Mouse (Mus musculus): ENCODE results near the gene Mroh2a.

Mroh2a gene

GRCm38 (mm10) chr1:88291409-88292005, 64.7 kb downstream of the Mroh2a start:
- DNase-seq (ENCODE audit: low spot score in 2 of 2) = no peak

- no peak for DNase-seq (ENCODE audit: low spot score in 2 of 2)
Observed at GRCm38 (mm10) chr1:88292057-88292456, 65.3 kb downstream of the Mroh2a start.

- no peak for DNase-seq (ENCODE audit: low spot score in 2 of 2)
Observed at GRCm38 (mm10) chr1:88294650-88295049, 67.9 kb downstream of the Mroh2a start.

- no peak for DNase-seq (ENCODE audit: low spot score in 2 of 2)
Observed at GRCm38 (mm10) chr1:88296171-88296920, 69.6 kb downstream of the Mroh2a start.

GRCm38 (mm10) chr1:88297480-88298258, 70.9 kb downstream of the Mroh2a start:
- no peak for DNase-seq (ENCODE audit: low spot score in 2 of 2)

- no peak for DNase-seq (ENCODE audit: low spot score in 2 of 2)
Observed at GRCm38 (mm10) chr1:88298686-88299528, 72.1 kb downstream of the Mroh2a start.

GRCm38 (mm10) chr1:88299529-88299945, 72.8 kb downstream of the Mroh2a start:
- no peak for DNase-seq (ENCODE audit: low spot score in 2 of 2)

- DNase-seq (ENCODE audit: low spot score in 2 of 2) = no peak
Observed at GRCm38 (mm10) chr1:88300301-88301050, 73.7 kb downstream of the Mroh2a start.

GRCm38 (mm10) chr1:88301121-88302014, 74.6 kb downstream of the Mroh2a start:
- DNase-seq (ENCODE audit: low spot score in 2 of 2) = peak in 1 of 2 experiments; percentile 26

GRCm38 (mm10) chr1:88302057-88302740, 75.4 kb downstream of the Mroh2a start:
- DNase-seq (ENCODE audit: low spot score in 2 of 2) = no peak

- DNase-seq (ENCODE audit: low spot score in 2 of 2) = no peak
Observed at GRCm38 (mm10) chr1:88303762-88304161, 77.0 kb downstream of the Mroh2a start.

- DNase-seq (ENCODE audit: low spot score in 2 of 2) = peak in 1 of 2 experiments; percentile 27
Observed at GRCm38 (mm10) chr1:88304261-88304985, 77.6 kb downstream of the Mroh2a start.

GRCm38 (mm10) chr1:88305018-88305795, 78.4 kb downstream of the Mroh2a start:
- peak in 1 of 2 experiments; percentile 19 for DNase-seq (ENCODE audit: low spot score in 2 of 2)

GRCm38 (mm10) chr1:88306543-88306942, 79.8 kb downstream of the Mroh2a start:
- peak in 1 of 2 experiments; percentile 33 for DNase-seq (ENCODE audit: low spot score in 2 of 2)

- DNase-seq (ENCODE audit: low spot score in 2 of 2) = no peak
Observed at GRCm38 (mm10) chr1:88307180-88307579, 80.4 kb downstream of the Mroh2a start.

GRCm38 (mm10) chr1:88309020-88309419, 82.2 kb downstream of the Mroh2a start:
- DNase-seq (ENCODE audit: low spot score in 2 of 2) = no peak

GRCm38 (mm10) chr1:88309905-88310304, 83.1 kb downstream of the Mroh2a start:
- DNase-seq (ENCODE audit: low spot score in 2 of 2) = no peak

GRCm38 (mm10) chr1:88310349-88310748, 83.6 kb downstream of the Mroh2a start:
- no peak for DNase-seq (ENCODE audit: low spot score in 2 of 2)
